Mouse (Mus musculus): Measurements from ENCODE around the gene 6430548M08Rik.

GRCm38 (mm10) chr8:120079361-120079760 is 34.6 kb upstream of the 6430548M08Rik start:
- TF ChIP-seq CTCF (IDR thresholded peaks at IDR 0.05; ENCODE audit: borderline replicate concordance, extremely low read depth, insufficient read depth, insufficient read length) (no peak), POLR2A (IDR thresholded peaks at IDR 0.05; ENCODE audit: borderline replicate concordance, extremely low read depth, insufficient read depth, insufficient read length, poor library complexity, severe bottlenecking) (no peak)

Measured in brain, embryonic 14.5 days (tissue).